Mouse (Mus musculus): ENCODE measurements around the gene Timm9. TPM values are rescaled to one million over a fixed set of nuclear protein-coding genes. Genes with fewer than 3 reads are reported as not detected.

The Timm9 gene
- polyA plus RNA-seq (2014; fragmentation: Illumina TruSeq; extraction: RNeasy Lipid Tissue Mini Kit (QIAGEN cat#74804); ENCODE audit: insufficient read depth, low read depth, low replicate concordance): 20.6 TPM

GRCm38 (mm10) chr12:71136130-71136973 is at the start of gene Timm9, which contains the start of gene 2700049A03Rik:
Timm9 (minus strand) TSS chr12:71136684.
2700049A03Rik (plus strand) TSS chr12:71136848.

GRCm38 (mm10) chr12:71111331-71111730 is 25.2 kb downstream of the Timm9 start, which contains the start of gene Tomm20l:
Tomm20l (plus strand) TSS chr12:71111428.

Other genes starting within 250 kb of the Timm9 start
- 103 TPM for gene Actr10, start 198.8 kb downstream of the Timm9 start, polyA plus RNA-seq (2014; fragmentation: Illumina TruSeq; extraction: RNeasy Lipid Tissue Mini Kit (QIAGEN cat#74804); ENCODE audit: insufficient read depth, low read depth, low replicate concordance)
- gene Psma3, start 162.1 kb downstream of the Timm9 start, polyA plus RNA-seq (2014; fragmentation: Illumina TruSeq; extraction: RNeasy Lipid Tissue Mini Kit (QIAGEN cat#74804); ENCODE audit: insufficient read depth, low read depth, low replicate concordance): 256 TPM
- 6.8 TPM for gene Arid4a, start 120.7 kb downstream of the Timm9 start, polyA plus RNA-seq (2014; fragmentation: Illumina TruSeq; extraction: RNeasy Lipid Tissue Mini Kit (QIAGEN cat#74804); ENCODE audit: insufficient read depth, low read depth, low replicate concordance)
- gene Tomm20l, start 25.3 kb downstream of the Timm9 start, polyA plus RNA-seq (2014; fragmentation: Illumina TruSeq; extraction: RNeasy Lipid Tissue Mini Kit (QIAGEN cat#74804); ENCODE audit: insufficient read depth, low read depth, low replicate concordance): not detected
- 1.6 TPM for gene 2700049A03Rik, start 164 bp upstream of the Timm9 start, polyA plus RNA-seq (2014; fragmentation: Illumina TruSeq; extraction: RNeasy Lipid Tissue Mini Kit (QIAGEN cat#74804); ENCODE audit: insufficient read depth, low read depth, low replicate concordance)
- 3.9 TPM for gene Dact1, start 173.2 kb upstream of the Timm9 start, polyA plus RNA-seq (2014; fragmentation: Illumina TruSeq; extraction: RNeasy Lipid Tissue Mini Kit (QIAGEN cat#74804); ENCODE audit: insufficient read depth, low read depth, low replicate concordance)